Mouse (Mus musculus) small intestine, adult 2 months (tissue): Measurements from ENCODE around the gene Megf9.

ENCODE experiments used
- CTCF ChIP-seq: fragments of 200-500 bp; IDR thresholded peaks from 2 replicates; pipeline ENCODE4 v1.5.1; 2012; ENCODE audit warnings: low read depth, mild to moderate bottlenecking, control low read depth, inconsistent platforms, low read length, moderate library complexity, mixed read lengths; ENCODE audit not compliant: insufficient replicate concordance, insufficient read length; ENCODE audit errors: extremely low read depth
- POLR2A ChIP-seq: fragments of 200-500 bp; IDR thresholded peaks from 2 replicates; pipeline ENCODE4 v1.6.1; 2012; ENCODE audit warnings: low read depth, mild to moderate bottlenecking, control low read depth, inconsistent platforms, low read length, moderate library complexity

- no peak for TF ChIP-seq POLR2A
- no peak for TF ChIP-seq CTCF
Measured at GRCm38 (mm10) chr4:70399476-70399875, 135.3 kb downstream of the Megf9 start.
